ENCODE assay signal across 18 mouse cellular contexts in genomic region chr2:20905411-20905810, GRCm38 (mm10).
"Had no signal": no experiment of that assay in that cellular context is flagged by ENCODE, and none has a peak within 500 bp of the region (broad histone marks: within the 10 kb centered on the region; RNA-seq: fewer than 3 reads in every experiment).

No protein-coding gene starts in this region.

- ATAC-seq: hindbrain, embryonic 16.5 days; inflammation-experienced regulatory T-cells, adult 6 months; intestine, embryonic 15.5 days; intestine, postnatal 0 days had no signal

- DNase-seq: gastrocnemius, adult 2 months; gastrocnemius, postnatal 10 days; gastrocnemius, postnatal 25 days; heart, adult 2 months; heart, postnatal 14 days; heart, postnatal 36 days; kidney, adult 18-20 months; kidney, adult 8-10 months; kidney, postnatal 10 days; kidney, postnatal 25 days; kidney, postnatal 4 days; layer of hippocampus, adult 9-11 months; liver; liver, embryonic 13.5 days had no signal
